Mouse (Mus musculus) layer of hippocampus, postnatal 36 days (tissue): ENCODE results near the gene Slfn1. TPM values are rescaled to one million over a fixed set of nuclear protein-coding genes. Genes with fewer than 3 reads are reported as not detected.
A peak's percentile ranks its signal among the peaks of the same experiment; 100 is the strongest.
"Not testable (repeated sequence)": the region's sequence is repeated elsewhere in the genome, so short reads cannot be mapped to it uniquely, and the experiment has no call there.

ENCODE experiments used
- DNase-seq, 2 experiments: peaks; one replicate each; pipeline ENCODE4 v3.0.0; 2022
- total RNA-seq, 2 experiments: library from RNA; stranded (reverse); gene quantifications; 2 replicates each; pipeline ENCODE4 v1.2.3; 2021

Gene Slfn1
- total RNA-seq = not detected

DNA sequence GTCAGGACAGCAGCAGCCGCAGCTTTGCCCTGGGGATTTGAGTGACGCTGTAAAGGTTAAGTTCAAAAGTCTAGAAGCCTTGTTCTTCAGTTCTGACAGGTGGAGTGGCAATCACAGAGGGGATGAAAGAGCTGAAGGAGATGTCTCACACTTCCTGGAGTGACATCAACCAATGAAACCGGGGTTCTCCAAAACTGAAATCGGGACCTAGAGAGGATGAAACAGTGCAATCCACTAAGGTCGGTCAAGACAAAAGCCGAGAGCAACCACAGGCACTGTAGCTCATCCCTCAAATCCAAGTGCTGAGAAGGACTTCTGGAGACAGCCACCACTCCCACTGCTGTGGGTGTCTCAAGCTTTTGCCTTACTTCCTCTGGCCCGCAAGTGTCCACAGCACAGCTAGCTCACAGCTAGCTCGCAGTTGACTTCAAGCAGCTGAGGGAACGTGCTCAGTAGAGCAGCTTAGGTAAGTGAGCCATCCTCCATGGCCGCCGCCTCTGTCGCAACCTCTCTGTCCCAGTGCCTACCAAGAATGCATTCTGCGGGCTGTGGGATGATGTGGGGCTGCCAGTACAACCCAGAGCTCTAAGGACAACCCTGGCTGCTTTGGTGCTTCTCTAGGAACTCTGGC is at the start of gene Slfn1:
Slfn1 (plus strand) TSS at position 253 of the 631 bp plus-strand sequence.
- DNase-seq = no peak

DNA sequence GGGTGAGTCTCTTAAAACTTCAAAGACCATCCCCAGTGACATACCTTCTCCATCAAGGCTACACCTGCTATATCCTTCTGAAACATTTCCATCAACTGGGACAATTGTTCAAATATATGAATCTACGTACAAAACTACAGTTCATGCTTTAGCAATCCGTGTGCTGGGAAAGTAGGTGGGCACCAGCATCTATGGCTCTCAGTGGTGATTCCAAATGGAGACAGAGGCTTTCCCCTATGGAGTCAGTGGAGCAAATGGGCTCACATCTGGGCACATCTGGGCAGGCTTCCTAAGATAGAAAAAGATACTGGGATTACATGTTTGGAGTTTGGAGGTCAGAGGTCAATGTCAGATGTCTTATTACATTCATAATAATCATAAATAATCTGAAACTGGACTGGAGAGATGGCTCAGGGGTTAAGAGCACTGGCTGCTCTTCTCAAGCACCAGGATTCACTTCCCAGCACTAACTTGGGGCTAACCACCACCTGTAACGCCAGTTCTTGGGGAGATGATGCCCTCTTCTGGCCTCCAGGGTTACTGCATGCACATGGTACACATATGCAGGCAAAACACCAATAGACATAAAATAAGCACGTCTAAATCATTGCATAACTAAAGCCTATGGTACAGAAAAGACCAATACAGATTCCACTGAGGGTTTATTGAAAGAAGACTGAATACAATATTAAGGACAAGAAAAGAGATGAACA is 48.5 kb upstream of the Slfn1 start:
- DNase-seq = no peak

DNA sequence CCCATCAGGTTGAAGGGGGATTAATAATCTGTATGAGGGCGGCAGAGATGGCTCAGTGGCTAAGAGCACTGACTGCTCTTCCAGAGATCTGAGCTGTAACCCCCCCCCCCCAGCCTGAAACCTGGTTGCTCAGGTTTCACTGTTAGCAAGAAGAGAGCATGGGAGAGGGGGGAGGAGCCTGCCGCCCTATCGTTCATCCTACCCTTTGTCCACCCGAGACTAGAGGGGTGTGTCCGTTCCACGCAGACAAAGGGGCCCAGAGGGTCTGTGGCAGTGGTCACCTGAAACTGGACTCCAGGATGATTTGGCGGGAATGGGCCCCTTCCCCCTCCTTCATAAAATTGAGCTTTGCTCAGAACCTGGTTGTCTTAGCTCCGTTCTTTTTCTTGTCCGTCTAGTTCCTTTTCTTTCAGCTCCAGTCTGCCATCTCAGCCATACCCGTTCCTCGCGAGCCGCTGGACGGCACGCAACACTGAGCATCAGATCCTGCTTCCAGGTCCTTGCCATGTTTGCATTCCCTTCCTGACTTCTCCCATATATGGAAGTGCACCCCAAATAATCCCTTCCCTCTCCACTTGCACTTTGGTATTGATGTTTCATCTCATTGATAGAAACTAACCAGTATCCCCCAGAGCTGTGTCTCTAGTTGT is 46.2 kb upstream of the Slfn1 start:
- DNase-seq = no peak

DNA sequence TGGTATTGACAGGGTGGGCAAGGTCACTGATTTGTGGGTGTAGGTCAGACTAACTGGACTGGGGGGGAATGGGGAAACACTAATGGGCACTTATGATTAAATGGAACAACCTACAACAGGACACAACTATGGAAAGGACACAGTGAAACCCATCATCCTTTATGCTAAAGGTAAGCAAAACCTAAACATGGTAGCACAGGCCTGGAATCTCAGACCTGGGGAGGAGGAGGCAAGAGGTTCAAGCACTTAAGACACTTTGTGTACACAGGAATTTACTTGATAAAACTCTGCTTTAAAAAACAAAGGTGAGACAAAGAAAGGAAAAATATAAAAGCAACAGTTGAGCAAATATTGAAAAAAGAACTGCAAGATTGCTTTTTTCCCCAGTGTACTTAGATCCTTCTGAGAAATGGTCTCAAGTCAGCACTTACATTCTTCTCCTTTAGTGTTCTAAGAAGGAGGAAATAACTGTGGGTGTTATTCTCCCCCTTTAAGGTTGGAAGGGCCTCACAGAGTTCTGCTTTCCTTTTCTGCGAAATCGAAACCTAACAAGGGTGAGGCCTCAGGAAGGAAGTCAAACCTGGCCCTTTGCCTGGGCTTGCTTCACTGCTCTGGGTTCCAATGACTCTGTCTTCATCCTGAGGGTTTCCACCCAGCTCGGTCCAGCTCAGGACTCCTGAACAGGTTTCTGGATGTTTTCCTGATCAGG is 38.8 kb upstream of the Slfn1 start:
- DNase-seq = peak in 1 of 2 experiments; percentile 9

DNA sequence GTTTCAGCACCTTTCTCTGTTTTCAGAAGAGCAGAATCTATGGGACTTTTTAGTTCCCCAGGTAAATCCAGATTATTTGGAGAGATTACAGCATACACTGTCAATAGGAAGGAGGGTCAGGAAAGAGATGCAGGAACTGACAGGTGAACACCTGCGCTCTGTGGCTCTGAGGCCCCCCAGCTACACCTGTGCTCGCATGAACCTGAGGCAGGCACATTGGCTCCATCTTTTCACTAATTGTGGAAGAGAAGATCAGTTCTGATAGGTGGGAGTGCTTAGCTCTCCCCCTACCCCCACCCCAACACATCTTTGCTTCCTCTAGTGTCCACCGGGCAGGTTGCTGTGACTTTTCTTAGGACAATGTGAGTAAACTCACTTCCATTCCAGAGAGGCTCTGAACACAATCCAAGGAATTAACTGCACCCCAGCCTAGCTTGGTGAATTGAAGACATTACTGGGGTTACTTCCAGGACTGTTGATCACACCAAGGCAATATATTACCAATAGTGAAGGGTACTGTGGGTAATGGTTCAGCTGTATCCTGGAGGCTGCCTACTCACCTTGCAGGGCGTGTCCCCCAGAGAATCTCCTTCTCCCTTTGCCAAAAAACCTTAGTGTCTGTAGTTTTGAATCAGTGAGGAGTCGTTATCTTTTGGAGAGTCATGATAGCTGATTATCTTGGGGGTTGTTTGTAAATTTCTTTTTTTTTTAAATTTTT is 38.1 kb upstream of the Slfn1 start:
- DNase-seq = no peak

DNA sequence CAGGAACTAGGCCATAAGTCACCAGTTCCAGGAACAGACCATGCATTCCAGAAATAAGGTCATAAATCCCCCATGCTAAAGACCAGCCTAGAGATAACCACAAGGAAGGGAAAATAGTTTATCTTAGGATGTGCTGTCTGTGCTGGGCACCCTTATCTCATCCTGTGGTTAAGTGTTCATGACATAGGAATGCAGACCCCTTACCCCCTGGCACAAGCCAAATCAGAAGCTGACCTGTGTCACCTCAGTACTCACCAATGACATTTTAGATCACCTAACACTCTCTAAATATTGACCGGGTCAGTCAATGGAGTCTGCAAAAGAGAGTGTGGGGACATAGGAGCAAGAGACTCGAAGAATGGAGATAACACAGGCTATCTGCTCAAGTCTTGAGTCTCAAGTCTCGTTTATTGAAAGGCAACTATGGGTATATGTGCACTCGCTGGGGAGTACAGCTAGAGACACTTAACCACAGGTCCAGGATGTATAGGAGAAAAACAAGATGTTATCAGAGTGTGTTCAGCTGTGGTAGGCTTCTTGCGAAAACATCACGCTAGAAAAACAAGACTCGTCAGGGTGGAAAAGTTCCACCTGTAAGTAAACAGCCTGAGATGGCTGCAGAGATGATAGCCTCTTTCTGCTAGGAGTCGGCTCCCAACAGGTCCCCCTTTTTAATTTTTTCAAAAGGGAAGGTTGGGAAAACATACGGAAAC is 37.0 kb upstream of the Slfn1 start:
- DNase-seq = no peak

DNA sequence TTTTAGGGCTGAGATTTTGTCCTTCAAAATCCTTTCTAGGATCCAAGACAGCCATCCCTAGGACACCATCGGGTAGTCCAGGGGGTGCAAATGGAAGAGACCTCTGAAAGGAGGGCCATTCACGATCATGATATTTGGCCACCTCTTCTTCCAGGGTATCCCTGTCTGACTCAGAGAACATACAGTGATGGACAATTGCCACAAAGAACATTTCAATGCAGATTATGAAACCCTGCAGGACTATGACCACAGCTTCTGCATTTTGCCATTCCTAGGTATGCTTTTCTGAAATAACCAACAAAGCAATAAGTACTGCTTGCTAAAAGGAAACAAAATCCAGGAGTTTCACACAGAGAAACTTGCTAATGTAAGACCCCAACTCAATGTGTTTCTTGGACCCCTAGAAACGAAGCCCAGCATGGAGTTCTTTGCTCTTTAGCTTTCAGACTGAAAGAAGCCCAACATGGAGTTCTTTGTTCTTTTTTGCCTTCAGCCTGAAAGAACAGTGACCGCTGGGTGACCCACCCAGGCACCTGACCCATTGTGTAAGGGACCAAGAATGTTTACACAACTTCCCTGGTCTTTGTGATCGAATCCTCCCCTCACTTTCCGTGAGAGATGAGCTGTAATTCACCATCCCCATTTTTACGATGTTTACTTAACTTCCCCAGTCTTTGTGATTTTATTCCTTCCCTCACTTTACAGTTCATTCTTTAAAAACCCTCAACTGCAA is 33.7 kb upstream of the Slfn1 start:
- no peak for DNase-seq

DNA sequence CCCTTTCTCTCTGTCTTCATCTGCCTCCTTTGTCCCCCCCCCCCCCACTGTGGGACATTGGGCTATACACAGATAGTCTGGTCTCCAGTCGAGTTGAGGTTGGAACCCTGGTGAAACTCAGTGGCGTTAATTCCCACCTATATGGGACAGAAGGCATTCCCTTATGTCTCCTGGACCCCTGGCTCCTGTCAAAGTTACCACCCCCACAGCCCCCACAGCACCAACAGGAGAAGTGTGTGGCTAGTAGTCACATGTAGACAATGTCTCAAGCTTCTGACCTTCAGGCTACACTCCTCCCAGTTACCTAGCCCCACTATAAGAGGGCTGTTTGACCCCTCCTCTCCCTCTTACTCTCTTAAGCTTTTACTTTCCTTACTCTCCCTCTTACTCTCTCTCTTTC is 32.5 kb upstream of the Slfn1 start:
- no peak for DNase-seq

DNA sequence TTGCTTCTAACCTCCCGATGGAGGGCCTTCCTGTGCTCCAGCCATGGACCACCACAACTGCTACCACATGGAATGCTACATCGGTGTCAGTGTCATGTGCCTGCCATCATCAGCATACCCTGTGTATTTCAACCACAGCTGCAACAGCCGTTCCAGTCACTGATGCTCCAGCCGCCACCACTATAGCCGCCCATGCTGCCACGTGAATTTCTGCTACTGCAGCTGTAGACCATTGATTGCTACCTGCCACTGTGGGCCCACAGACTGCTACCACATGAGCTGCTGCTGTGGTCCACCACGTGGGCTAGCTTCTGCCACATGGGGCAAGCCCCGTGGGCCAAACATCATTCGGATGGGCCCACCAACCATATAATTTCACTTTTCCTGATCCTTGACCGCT is 31.9 kb upstream of the Slfn1 start:
- no peak for DNase-seq

DNA sequence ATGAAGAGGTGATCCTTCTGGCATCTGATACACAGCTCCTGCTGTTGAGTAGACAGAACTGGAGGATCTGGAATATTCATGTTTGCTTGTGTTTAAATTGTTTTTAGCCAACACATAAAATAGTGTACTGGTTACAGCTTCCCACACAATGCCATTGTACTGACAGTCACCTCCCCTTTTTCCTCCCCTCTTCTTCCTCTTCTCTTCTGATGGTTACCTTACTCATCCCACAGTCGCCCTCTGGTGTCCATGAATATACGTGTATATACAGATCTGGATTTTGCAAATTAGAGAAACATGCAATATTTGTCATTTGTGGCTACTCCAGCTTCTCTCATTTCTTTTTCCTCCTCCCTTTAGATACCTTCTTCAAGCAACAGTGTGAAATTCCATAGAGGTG is 1.5 kb upstream of the Slfn1 start:
- no peak for DNase-seq

DNA sequence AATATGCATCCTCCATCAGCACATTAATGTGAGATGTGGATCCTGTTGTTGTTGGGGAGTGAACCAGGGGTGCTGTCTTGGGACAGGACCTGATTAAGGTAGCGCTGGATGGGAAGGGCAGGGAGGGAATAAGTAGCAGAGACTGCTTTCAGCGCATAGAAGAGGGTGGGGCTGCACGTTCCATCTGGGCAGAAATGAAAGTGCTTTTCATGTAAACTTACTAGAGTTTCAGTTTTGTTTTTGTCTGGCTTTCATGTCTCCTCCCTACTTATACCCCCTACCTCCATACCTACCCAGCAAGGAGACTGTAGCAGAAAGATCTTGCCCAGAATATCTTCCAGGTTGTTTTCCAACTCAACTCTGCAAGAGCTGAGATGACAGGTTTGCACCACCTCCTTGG is 1.4 kb downstream of the Slfn1 start:
- no peak for DNase-seq

DNA sequence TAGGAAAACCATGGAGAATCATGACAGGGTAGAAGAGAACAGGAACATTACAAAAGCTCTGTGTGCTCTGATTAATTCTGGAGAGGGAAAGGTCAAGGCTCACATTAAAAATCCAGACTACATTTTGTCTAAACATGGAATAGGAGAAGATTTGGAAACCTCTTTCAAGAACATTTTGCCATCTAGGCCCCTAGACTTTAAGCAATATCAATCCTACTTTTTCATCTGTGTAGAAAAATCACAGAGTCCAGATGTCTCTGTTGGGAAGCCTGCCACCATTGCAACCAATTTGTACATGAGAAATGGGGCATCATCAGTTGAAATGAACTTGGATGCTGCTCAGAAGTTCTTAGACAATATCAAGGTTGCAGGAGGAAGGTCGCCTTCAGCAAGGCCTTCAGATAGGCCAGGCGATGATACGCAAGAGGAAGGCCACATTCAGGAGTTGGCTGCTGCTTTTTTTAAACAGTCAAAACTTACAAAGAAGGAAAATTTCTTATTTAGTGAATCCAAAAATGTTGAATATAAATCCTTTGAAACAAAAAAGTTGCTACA is 4.6 kb downstream of the Slfn1 start:
- no peak for DNase-seq

DNA sequence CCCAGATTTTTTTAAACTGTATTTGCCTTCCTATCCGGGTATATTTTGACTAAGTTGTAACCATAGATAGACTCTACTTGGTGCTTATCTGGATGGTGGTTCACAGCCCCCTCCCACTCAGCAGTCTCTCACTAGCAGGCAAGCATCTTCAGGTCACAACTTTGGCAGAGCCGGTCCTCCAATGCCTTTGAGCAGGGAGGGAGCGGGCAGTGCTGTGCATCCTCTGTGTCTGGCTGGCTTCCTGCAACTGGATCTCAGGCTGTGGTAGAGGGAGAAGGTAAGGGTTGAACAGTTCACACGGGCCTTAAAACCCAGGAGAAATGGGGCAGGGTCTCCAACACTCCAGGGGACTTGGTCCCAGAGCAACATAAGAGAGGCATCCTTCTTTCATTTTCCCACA is 6.5 kb downstream of the Slfn1 start:
- DNase-seq = no peak

DNA sequence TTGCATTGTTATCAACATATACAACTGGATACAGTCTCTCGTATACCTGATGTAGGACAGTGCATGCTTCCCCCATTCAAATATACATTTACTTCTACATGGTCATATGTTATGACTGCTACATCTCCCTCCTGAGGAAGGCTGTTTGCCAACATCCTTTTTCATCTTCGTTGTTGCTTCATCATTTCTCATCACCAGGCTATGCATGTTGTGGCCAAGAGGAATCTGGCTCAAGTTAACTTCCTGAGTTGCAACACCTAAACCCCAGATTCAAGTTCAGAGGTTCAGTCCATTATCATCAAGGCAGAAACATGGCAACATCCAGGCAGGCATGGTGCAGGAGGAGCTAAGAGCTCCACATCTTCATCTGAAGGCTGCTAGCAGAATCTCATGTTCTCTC is 8.3 kb downstream of the Slfn1 start:
- no peak for DNase-seq

DNA sequence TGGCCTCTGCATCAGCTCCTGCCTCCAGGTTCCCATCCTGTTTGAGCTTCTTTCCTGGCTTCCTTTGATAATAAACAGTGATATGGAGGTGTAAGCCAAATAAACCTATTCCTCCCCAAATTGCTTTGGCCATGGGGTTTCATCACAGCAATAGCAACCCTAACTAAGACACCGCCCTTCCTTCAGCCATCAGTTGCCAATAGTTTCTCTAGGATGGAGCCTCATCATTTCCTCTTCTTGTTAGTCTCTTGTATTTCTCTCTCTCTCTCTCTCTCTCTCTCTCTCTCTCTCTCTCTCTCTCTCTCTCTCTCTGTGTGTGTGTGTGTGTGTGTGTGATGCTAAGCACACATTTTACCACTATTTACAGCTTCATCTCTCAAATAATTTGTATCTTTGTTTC is 9.0 kb downstream of the Slfn1 start:
- not testable (repeated sequence) for DNase-seq

DNA sequence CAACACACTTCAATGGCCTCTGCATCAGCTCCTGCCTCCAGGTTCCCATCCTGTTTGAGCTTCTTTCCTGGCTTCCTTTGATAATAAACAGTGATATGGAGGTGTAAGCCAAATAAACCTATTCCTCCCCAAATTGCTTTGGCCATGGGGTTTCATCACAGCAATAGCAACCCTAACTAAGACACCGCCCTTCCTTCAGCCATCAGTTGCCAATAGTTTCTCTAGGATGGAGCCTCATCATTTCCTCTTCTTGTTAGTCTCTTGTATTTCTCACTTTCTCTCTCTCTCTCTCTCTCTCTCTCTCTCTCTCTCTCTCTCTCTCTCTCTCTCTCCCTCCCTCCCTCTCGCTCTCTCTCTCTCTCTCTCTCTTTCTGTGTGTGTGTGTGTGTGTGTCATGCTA is 20.6 kb downstream of the Slfn1 start:
- DNase-seq = not testable (repeated sequence)

DNA sequence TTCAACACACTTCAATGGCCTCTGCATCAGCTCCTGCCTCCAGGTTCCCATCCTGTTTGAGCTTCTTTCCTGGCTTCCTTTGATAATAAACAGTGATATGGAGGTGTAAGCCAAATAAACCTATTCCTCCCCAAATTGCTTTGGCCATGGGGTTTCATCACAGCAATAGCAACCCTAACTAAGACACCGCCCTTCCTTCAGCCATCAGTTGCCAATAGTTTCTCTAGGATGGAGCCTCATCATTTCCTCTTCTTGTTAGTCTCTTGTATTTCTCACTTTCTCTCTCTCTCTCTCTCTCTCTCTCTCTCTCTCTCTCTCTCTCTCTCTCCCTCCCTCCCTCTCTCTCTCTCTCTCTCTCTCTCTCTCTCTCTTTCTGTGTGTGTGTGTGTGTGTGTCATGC is 32.3 kb downstream of the Slfn1 start:
- DNase-seq = not testable (repeated sequence)
